Mouse (Mus musculus) spleen, adult 12 weeks (tissue): Measurements from ENCODE around the gene 1700016K19Rik.

Experiments
- DNase-seq: peaks from one replicate; pipeline ENCODE4 v3.0.0; 2022; ENCODE audit warnings: low spot score

1700016K19Rik gene

DNA sequence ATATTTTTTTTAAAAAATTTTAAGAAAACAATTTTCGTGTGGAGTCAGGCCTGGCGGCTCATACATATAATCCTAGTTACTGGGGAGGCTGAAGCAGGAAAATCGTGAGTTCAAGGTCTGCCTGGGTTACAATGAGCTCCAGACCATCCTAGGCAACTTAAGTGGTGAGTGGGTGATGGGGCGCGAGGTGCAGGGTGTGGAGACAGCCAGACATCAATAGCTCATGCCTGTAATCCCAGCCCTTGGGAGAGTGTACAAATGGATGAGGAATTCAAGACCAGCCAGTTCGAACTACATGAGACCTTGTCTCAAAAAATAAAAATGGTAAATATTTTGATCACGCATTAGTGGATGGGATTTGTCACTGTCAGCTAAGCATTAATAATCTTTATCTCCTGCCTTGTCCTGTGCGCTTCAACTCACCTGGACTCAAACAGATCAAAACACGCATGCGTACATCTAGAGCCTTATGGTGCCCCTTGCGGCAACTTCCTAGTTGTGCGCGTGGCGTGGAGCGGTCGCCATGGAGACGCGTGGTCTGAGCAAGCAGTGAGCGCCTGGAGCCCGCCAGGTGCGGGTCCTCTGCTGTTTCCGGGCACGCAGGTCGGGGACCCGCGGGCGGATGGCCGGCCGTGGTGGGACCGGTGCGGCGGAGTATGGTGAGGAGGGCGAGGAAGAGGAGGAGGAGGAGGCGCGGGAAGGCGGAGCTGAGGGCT lies at the start of gene 1700016K19Rik:
Gene 1700016K19Rik, plus strand, starts transcription at position 473 of the 716 bp plus-strand sequence.
- DNase-seq: peak; percentile 66

DNA sequence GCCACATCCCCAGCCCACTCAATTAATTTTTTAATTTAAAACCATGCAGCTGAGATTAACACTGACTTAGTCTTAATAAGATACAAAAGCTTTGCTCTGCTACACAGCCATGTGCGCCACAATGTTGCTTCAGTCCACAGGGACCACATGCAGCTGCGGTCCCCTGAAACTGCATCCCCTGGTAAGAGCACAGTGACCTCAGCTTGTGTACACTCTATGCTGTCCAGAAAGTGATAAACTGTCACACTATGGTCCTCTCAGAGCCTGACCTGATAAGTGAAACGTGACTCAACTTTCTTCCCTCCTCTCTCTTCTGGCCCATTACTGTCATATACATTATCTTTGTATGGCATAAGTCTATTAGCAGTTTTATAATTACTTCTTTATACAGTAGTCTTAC lies 49.3 kb upstream of the 1700016K19Rik start:
- DNase-seq: no peak

DNA sequence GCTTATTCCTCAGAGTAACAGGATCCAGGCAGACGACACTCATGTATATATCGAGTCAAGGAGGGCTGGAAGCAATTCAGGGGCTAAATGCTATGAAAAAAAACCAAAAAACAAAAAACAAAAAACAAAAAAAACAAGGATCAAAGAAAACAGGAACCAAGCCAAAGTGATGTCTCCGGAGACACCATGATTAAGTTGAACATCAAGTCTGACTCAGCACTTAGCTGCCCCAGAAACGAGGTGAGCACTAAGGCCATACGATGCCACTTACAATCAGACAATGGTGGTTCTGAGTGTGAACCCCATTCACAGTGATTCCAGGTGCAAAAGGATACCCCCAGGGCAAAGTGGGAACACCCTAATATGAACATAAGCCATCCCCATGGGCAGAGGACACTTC lies 47.8 kb upstream of the 1700016K19Rik start:
- no peak for DNase-seq

DNA sequence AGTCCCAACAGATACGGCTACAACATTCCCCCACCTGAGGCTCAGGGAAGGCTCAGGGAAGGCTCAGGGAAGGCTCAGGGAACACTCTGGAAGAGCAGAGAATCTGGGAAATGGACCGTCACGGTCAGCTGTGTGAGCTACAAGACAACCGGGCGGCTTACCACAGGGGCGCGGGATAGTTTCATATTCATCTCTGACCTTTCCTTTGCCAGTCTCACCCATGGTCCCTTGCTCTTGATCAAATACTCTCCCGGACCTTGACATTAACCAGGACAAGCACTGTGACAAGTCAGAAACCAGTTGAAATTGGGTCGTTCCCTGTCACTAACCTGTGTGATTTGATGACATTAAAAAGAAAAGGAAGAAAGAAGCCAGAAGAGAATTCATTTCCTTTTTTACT lies 44.8 kb upstream of the 1700016K19Rik start:
- no peak for DNase-seq

DNA sequence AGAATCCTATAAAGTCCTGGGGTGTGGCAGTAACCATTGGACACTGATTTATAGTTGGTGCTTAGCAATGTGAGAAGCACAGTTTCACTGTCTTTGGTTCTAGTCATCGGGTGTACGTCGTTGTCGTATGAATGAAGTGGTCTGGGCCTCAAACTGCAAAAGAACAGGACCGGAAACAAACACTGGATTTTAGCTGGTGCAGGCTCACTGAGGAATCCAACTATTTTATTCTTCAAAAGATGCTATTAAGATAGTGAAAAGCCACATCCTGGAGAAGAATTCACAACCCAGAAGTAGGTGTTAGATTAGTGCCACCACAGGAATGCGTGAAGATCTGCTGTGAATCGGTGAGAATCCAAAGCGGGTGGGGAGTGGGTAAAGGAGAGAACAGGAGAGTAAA lies 43.1 kb upstream of the 1700016K19Rik start:
- DNase-seq: no peak

DNA sequence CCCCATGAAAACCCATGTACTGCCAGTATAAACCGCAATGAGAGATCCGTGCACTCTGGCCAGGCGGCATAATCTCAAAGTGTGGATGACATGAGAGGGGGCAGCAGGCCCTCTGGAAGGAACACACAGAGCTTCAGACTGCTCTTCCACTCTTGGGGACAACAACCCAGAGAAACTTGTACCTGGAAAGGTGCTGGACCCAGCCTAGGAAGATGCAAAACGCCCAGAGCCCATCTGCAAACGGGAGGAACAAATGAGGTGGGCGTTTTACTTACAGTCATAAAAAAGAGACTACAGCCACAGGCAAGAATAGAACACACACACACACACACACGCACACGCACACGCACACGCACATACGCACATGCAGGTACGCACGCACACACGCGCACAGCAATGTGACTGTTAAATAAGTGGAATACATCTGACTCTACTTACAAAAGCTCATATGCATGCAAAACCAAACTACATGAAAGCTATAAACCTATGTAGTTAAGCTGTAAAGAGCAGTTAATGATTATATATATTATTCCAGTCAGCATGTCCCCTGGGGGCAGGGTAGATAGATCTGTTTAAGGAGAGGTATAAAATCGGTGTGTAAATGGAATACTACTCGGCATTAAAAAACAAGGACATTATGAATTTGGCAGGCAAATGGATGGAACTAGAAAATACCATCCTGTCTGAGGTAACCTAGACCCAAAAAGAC lies 42.4 kb upstream of the 1700016K19Rik start:
- no peak for DNase-seq

DNA sequence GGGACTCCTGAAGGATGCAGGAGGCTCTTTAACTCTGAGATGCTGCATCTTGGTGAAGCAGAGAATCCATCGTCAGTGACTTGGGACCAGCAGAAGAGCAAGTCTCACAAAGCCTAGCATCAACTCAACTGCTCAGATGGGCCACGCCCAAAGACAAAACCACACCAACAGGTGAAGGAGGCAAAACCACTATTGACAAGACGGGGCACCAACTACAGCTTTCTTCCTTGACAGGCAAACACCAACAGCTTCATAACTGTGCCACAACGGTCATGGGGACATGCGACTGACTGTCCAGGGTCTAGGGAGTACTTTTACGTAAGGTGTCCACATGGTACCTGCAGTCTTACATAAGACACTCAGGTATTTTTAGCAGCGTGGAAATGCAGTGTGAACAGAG lies 37.9 kb upstream of the 1700016K19Rik start:
- no peak for DNase-seq

DNA sequence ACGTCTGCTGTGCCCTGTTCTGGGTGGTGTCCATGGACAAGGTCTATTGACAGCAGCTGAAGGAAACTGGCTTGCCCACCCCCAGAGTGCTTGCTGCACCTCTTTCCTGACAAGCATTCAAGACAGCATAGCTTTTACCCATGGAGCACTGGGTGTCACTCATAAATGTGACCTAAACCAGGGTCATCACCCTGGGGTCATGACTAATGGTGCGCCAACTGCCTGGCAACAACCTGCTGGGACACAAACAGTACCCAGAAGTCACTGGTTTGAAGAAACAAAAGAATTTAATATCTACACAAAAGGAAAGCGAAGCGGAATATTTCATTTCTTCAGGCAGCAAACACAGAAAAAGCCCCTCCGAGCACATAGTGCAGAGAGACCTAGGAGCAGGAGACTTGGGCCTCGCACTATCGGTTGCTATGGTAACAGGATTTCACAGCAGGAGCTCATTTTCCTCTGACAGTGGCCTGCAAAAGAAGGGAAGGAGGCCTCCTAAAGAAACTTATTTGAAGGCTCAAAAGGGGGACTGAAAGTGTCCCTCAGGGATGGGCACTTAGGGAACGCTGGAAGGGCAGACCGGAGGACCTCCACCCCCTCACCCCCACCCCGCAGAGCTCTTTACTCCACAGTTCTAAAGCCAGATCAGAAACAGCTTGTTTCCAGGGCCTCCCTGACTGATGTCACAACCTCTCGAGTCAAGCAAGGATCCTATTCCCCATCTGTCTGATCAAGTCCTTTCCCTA lies 35.8 kb upstream of the 1700016K19Rik start:
- DNase-seq: no peak

DNA sequence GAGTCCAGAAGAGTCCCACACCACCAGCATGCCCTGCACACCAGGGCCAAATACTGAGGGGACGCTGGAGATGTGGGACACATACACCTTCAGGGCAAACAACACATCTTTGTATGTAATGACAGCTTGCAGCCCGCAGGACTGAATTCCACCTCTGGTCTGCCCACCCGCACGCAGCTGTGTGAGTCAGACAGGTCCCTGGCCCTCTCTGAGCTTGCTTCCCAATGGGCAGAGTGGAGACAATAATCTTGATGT lies 35.3 kb upstream of the 1700016K19Rik start:
- no peak for DNase-seq

DNA sequence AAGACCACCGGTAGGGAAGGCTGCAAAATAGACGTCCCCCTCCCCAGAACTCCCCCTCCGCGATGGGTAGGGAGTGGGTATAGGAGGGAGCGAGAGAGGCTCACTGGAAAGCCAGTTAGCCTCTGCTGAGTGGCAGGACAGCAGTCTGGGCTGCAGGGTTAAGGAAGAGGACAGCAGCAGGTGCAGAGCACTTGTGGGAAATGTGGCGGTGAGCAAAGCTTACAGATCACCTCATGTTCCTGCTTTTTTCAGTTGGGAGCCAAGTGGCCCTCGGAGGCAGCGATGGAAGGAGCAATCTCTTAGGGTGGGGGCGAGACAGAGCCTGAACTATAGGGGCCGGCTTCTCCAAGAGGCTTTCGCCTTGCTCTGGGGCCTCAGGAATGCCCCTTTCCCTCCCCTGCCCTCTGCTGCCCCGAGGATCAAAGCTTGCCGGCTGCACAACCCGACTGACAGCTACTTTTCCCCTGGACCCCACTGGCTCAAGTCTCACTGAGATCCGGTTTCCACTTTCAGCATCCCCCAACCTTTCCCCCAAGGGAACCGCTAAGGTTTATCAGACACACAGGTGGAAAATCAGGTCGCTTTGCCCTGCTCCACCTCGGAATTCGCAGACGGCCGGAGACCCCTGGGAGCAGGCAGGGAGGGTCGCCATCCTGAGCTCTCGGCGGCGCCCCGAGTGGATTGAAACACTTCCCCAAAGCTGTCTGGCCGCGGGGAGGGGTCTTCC lies 33.9 kb upstream of the 1700016K19Rik start:
- DNase-seq: no peak

DNA sequence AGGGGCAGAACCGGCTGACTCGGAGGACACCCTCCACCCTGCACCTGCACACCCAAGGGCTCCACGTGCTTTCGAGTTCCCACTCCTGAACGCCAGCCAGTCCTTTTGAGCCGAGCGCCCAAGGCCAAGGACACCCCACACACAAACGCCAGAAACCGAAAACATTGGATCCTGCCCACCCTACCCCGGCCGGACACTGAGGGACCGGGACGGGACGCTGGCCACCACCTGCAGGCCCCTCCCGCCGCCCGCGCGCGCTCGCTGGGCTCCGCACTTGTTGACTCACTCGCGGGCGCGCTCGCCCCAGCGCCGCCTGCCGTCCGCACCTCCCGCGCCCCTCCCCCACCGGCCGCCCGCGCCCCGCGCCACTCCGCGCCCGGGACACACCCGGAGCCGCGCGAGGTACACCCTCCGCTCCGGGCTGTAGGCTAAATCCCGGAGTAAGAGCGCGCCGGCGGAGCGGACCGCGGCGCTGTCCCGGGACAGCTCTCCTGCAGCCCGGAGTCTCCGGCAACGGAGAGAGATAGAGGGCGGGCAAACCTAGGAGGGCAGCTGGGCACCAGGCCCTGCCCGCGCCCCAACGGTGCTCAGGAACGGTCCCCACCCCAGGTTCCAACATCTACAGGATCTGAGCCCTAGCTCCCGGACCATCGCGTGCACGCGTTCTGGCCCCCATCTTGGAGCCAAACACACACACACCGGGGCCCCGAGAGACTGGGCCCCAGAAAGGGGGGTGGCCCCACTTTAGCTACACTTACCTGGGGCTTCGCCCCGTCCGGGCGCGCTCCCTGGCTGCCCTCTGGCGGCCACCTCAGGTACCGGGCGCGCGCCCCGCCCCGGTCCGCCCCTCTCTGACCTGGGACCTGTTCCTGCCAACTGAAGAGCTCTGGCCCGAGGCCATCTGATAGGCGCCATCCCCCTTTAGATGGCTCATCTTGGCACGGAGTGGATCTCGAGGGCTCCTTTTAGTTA lies 33.0 kb upstream of the 1700016K19Rik start:
- peak; percentile 78 for DNase-seq

DNA sequence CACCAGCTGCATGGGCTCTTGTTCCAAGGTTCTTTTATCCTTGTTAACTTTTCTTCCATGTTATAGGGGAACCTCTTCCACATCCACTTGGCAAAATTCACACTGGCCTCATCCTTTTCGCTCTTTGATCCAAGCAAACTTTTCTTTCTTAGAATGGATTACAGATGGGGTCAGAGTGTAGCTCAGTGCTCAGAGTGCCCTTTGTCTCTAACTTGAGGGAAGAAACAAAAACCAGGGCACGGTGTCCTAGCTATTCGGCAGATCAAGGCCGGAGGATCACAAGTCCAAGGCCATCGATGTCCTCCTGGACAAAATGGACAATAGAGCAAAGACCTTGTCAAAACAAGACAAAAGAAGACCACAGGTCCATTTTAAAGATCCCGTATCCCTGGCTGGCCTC lies 31.0 kb upstream of the 1700016K19Rik start:
- DNase-seq: no peak

DNA sequence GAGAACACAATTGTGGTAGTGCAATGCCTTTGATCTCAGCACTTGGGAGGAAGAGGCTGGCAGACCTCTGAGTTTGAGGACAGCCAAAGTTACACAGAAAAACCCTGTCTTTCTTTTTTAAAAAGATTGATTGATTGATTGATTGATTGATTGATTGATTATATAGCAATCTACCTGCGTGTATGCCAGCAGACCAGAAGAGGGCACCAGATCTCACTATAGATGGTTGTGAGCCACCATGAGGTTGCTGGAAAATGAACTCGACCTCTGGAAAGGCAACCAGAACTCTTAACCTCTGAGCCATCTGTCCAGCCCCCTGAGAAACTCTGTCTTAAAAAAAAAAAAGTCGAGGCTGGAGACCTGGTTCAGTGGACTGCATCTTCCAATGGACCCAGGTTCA lies 29.1 kb upstream of the 1700016K19Rik start:
- DNase-seq: no peak

DNA sequence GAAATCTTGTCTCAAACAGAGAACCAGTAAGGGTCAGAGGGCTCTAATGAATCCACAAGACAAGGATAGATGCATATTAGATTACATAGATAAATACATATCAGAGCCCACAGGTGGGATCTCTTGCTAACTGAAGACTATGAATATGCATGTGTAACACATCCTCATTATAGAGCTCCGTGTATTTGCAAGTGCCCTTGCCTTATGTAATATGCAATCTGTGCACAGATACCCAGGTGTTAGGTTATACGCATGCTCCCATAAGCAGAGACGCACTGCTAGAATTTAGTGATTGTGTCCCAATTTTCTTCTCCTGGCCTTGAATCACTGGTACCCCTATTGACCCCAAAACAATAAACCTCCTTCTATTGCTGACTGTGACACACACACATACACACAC lies 27.5 kb upstream of the 1700016K19Rik start:
- DNase-seq: no peak

DNA sequence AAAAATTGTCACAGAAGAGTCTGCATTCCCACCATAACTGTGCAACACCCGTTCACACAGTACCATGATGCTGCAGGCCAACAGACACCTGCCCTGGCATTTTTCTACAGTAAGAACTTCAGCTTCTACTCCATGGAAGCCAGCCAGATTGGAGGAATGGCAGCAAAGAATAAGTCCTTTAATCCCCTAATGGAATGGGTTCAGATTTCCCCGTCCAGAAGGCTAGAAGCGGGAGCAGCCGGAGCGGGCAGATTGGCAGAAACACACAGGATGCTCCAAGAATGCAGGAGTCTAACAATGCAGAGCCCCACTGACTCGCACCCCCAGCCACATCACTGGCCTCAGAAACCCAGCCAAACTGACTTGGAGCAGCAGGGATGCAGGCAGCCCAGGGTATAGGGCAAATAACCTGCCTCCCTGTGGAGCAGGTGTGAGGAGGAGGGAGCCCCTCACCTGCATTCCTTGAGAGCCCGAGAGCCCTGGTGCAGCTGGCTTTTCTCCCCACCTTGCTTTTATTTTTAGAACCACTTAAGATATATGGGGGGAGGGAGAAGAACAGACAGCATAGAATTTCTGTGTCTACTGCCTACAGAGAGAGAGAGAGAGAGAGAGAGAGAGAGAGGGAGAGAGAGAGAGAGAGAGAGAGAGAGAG lies 26.7 kb upstream of the 1700016K19Rik start:
- no peak for DNase-seq

DNA sequence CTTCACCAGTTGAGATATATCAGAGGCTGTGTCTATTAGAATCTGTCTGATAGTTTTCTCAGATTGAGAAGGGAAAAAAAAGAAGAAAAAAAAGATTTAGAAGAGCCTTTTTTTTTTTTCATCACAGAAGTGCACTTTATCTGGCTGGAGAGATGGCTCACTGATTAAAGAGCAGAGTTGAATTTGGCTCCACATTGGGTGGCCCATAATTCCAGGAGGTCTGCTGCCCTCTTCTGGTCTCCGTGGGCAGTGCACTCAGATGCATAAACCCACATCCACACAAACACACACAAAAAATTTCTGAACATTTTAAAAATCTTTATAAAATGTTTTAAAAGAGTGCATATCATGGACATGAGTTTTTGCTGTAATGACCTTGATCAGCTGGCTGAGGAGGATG lies 25.7 kb upstream of the 1700016K19Rik start:
- DNase-seq: no peak

DNA sequence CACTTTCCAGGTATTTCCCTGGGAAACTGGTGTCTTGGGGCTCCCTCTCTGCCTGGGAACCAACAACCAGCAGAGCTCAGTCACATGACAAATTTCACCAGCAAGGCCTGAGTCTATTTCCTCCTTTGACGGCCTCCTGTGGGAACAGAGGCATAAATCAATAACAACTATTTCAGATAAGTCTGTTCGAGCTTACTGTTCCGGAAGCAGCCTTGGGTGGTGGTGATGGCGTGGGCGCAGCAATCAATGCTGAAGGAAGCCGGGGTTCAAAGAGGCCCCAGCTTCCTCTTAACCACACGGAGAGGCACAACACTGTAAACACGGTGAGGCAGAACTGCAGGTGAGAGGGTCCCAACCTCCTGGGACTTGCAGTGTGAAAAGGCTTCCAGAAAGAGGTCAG lies 23.0 kb upstream of the 1700016K19Rik start:
- DNase-seq: peak; percentile 54

DNA sequence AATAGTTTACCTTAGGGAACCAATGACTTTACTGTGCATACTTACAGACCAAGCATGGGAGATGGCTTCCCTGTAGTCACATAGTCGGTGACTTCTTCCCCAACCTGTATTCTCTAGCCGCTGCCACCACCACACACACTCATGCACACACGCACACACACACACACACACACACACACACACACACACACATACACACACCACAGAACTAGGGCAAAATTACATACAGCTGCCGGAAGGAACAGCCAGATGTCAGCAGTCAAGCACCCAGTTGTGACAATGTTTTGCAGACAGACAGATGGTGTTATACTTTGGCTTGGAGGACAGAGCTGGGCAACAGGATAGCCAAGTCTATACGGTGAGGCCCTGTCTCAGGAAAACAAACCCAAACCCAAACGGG lies 21.7 kb upstream of the 1700016K19Rik start:
- no peak for DNase-seq

DNA sequence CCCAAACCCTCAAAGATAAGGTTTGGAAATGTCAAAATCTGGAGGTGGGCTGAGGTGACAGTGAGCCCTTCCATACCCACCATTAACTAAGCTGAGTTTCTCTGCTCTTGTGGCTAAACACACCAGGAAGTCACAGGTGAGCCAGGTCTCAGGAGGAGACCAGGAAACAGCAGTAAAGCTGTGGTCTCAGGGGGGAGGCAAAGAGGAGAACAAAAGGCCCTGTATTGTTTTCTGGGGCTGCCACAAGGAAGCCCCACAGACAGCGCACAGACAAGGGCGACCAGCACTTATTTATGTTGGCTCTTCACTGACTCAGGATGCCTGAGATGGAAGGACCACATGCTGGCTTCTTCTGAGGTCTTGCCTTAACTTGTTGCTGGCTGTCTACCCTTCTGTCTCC lies 19.3 kb upstream of the 1700016K19Rik start:
- DNase-seq: no peak

DNA sequence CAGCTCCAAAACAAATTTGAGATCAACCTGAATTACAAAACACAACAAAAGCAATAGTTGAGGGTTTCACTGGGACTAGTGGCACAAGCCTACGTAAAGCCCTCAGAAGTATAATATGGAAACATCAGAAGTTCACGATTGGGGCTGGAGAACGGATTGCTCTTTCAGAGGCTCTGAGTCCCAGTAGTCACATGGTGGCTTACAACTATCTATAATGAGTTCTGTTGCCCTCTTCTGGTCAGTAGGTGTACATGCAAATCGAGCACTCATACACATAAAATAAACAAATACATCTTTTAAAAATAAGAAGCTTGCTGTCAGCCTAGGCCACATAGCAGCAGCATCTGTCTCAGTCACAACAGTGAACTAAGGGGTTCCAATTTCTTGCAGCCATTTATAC lies 16.5 kb upstream of the 1700016K19Rik start:
- no peak for DNase-seq

DNA sequence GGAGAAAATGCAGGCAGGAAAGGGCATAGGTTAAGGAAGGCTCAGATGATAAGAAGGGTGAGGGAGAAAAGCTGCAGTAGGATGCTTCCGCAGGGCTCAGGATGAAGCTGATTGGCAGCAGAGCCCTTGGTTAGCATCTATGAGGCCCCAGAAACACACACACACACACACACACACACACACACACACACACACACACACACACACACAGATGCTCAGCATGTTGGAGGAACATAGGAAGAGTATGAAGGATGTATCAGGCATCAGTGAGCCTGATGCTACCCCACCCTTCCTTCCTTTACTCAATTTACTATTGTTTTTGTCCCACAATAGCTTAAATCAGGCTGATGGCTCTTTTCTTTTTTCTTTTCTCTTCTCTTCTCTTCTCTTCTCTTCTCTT lies 15.1 kb upstream of the 1700016K19Rik start:
- no peak for DNase-seq
